Mouse (Mus musculus) embryonic facial prominence, embryonic 11.5 days (tissue): ENCODE measurements around the gene Rnase11. TPM values are rescaled to one million over a fixed set of nuclear protein-coding genes. Genes with fewer than 3 reads are reported as not detected.
"Not testable (repeated sequence)": the region's sequence is repeated elsewhere in the genome, so short reads cannot be mapped to it uniquely, and the experiment has no call there.

Experiments used
- ATAC-seq: fragments of 200-750 bp; cut with Nextera tagmentation; replicated peaks from 2 replicates; pipeline ENCODE4 v1.8.0; 2017; ENCODE audit warnings: low read depth; ENCODE audit not compliant: insufficient number of reproducible peaks, low FRiP score, low TSS enrichment
- DNase-seq: peaks from one replicate; pipeline ENCODE4 v3.0.0-alpha.2; 2015; ENCODE audit warnings: low spot score
- H3K27ac ChIP-seq: fragments of 300-500 bp; sonication (generic); replicated peaks from 2 replicates; pipeline ENCODE4 v1.5.1; 2014; ENCODE audit warnings: mild to moderate bottlenecking, low read depth, low read length, control low read depth
- H3K27me3 ChIP-seq: fragments of 300-500 bp; sonication (generic); 2 replicates; pipeline ENCODE4 v1.6.1; 2014; ENCODE audit warnings: mild to moderate bottlenecking, low read length, moderate library complexity, mixed read lengths; ENCODE audit not compliant: control insufficient read depth, insufficient read depth
- H3K36me3 ChIP-seq: fragments of 300-500 bp; sonication (generic); replicated peaks from 2 replicates; pipeline ENCODE4 v1.6.1; 2014; ENCODE audit warnings: low read depth, mild to moderate bottlenecking, low read length, moderate library complexity, mixed read lengths; ENCODE audit not compliant: control insufficient read depth, insufficient read depth
- H3K4me1 ChIP-seq: fragments of 300-500 bp; sonication (generic); 2 replicates; pipeline ENCODE4 v1.6.1; 2014; ENCODE audit warnings: low read length, mixed read lengths; ENCODE audit not compliant: control insufficient read depth, insufficient read depth
- H3K4me2 ChIP-seq: fragments of 300-500 bp; sonication (generic); 2 replicates; pipeline ENCODE4 v1.6.1; 2014; ENCODE audit warnings: low read depth, mild to moderate bottlenecking, control low read depth, low read length, moderate library complexity
- H3K4me3 ChIP-seq: fragments of 300-500 bp; sonication (generic); 2 replicates; pipeline ENCODE4 v1.5.1; 2014; ENCODE audit warnings: low read depth, low read length, control low read depth
- H3K9ac ChIP-seq: fragments of 300-500 bp; sonication (generic); replicated peaks from 2 replicates; pipeline ENCODE4 v1.6.1; 2014; ENCODE audit warnings: mild to moderate bottlenecking, control low read depth, low read length
- H3K9me3 ChIP-seq: fragments of 300-500 bp; sonication (generic); replicated peaks from 2 replicates; pipeline ENCODE4 v1.6.1; 2016; ENCODE audit warnings: mild to moderate bottlenecking, low read length, inconsistent platforms, mixed read lengths; ENCODE audit not compliant: control insufficient read depth
- WGBS: fragments of 180-500 bp; shearing (Covaris S2); extraction: QIAGEN DNeasy Blood & Tissue Kit; methylation state at CpG from one replicate; pipeline ENCODE4 v1.1.7; 2014; 5-methylcytosine and 5-hydroxymethylcytosine counted together
- polyA plus RNA-seq: library from polyadenylated mRNA; unstranded; fragments of >200 nt; fragmentation: Nextera tagmentation; extraction: Ambion mirVana; gene quantifications from 2 replicates; pipeline ENCODE4 v1.2.1, GENCODE M21; 2014

The Rnase11 gene
- polyA plus RNA-seq, 1 experiment from 2014 or later, result not detected

DNA sequence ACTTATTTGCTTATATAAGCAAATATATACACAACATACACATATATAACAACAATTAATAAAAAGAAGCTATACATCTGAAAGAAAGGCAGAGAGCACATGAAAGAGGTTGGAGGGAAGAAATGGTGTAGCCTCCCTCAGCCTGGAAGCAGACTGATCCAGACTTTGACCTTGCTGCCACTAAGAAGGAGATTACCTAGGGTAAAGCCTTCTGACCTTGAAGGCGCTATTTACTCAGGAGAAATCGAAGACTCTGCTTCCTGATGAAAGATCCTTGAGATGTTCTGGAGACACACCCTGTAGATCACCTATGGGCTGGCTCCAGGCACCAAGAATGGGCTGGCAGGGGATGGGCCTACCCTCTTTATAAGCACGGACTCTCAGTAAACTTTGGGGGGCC lies 35.2 kb downstream of the Rnase11 start:
- not testable (repeated sequence) for H3K27ac ChIP-seq, H3K4me3 ChIP-seq, H3K27me3 ChIP-seq, H3K4me1 ChIP-seq, DNase-seq, H3K36me3 ChIP-seq, H3K4me2 ChIP-seq, ATAC-seq, H3K9me3 ChIP-seq, H3K9ac ChIP-seq
- 78% methylated on average over 3 of the region's 3 CpGs for WGBS

DNA sequence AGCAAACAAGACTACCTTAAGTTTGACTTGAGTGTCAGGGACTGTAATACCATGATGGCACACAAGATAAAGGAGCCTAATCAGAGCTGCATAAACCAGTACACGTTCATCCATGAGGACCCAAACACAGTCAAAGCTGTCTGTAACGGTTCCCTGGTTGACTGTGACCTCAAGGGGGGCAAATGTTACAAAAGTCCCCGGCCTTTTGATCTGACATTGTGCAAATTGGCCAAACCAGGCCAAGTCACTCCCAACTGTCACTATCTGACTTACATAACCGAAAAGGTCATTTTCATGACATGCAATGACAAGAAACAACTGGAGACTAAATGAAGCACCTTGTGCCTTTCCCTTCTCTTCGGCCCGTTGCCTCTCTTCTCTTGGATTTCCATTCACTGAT lies 40.4 kb downstream of the Rnase11 start:
- H3K4me3 ChIP-seq, result no peak overlapping the region
- ATAC-seq, result no peak
- 78% methylated on average over 6 of the region's 6 CpGs for WGBS

DNA sequence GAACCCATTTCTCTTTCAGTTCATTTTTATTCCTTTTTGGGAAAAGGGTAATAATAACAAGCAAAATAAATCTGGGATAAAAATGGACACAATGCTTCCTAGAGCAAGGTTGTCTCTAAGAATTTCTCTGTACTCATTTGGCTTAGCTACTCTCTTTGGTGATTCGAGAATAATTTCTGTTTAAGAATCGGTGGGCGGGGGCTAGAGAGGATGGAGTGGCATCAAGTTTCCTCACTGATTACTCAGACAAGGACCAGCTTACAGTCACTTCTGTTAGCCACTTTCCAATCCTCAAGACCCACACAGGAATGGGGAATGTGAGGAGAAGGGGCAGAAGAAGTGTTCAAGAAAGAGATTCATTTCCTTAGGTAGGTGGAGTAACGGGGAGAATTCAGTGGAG lies 41.2 kb downstream of the Rnase11 start:
- Histone ChIP-seq H3K27ac (no peak overlapping the region), H3K36me3 (no peaks in the 10 kb centered on the region), H3K9ac (no peak overlapping the region), H3K27me3 (no peaks in the 10 kb centered on the region), H3K4me3 (no peak overlapping the region), H3K9me3 (no peaks in the 10 kb centered on the region), H3K4me1 (no peaks in the 10 kb centered on the region), H3K4me2 (no peak overlapping the region)
- DNase-seq, result no peak
- WGBS, result 73% methylated on average over 4 of the region's 4 CpGs
- no peak for ATAC-seq

More for the DNA sequence above, 40.4 kb downstream of the Rnase11 start:
- H3K4me2 ChIP-seq, result no peak overlapping the region
- no peaks in the 10 kb centered on the region for H3K9me3 ChIP-seq
- H3K9ac ChIP-seq, result no peak overlapping the region
- DNase-seq, result no peak
- H3K27me3 ChIP-seq, result no peaks in the 10 kb centered on the region
- no peak overlapping the region for H3K27ac ChIP-seq
- no peaks in the 10 kb centered on the region for H3K4me1 ChIP-seq
- no peaks in the 10 kb centered on the region for H3K36me3 ChIP-seq

DNA sequence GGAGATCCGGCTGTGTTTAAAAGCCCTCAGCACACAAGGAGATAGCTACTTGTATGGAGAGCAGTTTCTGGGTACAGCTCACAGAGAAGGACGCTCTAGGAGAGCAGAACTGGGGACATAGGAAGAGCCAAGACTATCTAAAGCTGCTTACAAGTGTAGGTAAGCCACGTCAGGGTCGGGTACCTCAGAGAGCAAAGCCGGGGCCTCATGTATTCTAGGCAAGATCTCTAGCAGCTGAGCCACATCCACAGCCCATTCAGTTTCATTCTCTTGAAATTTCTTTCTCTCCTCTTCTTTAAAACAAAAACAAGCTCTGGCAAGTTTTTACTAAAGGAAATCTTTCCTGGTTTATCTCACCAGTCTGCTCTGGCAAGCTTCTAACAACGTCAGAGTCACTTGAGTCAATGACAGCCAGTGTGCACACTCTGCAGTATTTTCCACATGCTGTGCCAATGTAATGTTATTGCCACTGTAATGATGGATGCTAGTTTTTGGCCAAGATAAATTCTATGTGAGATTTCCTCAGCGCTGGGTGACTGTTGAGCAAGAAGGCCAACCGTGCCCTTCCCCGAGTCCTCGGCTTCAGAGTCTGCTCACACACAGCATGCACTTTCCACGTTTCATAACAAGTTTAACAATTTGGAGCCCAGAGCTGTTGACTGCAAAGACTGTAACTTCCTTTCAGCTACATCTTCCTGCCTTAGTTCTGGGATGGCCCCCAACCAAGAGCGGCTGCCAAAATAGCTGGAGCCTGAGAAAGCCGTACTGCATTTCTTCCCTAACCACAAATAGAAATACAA lies 41.8 kb downstream of the Rnase11 start:
- no peak for DNase-seq
- Histone ChIP-seq H3K36me3 (no peaks in the 10 kb centered on the region), H3K27ac (no peak overlapping the region), H3K4me1 (no peaks in the 10 kb centered on the region), H3K9me3 (no peaks in the 10 kb centered on the region), H3K9ac (no peak overlapping the region), H3K27me3 (no peaks in the 10 kb centered on the region), H3K4me3 (no peak overlapping the region), H3K4me2 (no peak overlapping the region)
- no peak for ATAC-seq
- 82% methylated on average over 13 of the region's 13 CpGs for WGBS

DNA sequence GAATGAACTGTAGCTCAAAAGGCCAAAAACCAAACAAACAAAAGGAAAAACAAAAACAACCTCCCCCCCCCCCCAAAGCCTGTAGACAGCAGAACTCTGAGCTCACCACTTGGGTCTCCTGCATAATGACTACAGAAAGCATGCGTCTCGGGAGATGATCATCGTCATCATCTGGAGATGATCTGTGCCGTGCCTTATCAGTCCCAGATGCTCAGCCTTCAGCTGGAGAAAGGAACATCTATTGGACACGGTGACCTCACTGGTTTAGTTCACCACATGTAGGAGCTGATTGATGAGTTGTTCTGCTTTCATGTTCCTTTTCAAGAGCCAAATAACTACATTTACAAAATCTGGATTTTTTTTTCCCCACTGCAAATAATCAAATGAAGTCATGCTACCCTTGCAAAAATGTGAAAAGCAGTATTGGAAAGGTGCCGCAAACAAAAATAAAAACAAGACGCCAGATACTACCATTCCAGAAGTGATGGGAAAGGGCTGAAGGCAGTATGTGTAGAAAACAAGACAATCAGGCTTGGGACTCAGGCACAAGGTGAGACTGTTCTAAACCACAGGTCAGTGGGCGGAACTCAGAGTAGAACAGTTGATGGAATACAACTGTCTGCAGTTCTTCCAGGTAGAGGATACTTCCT lies 42.7 kb downstream of the Rnase11 start, which contains the start of gene Rnase10:
Rnase10 (plus strand) TSS at position 600 of the 650 bp plus-strand sequence.
- DNase-seq (peak; percentile 42), ATAC-seq (no peak)
- H3K4me1 ChIP-seq, result no peaks in the 10 kb centered on the region
- H3K27ac ChIP-seq, result no peak within 1 kb of the TSS
- H3K4me2 ChIP-seq, result no peak within 1 kb of the TSS
- no peak within 1 kb of the TSS for H3K9ac ChIP-seq
- no peaks in the 10 kb centered on the region for H3K9me3 ChIP-seq
- H3K4me3 ChIP-seq, result no peak within 1 kb of the TSS
- WGBS, result 58% methylated on average over 8 of the region's 8 CpGs
- no peaks in the 10 kb centered on the region for H3K27me3 ChIP-seq
- H3K36me3 ChIP-seq, result no peaks in the 10 kb centered on the region

Other genes starting within 250 kb of the Rnase11 start
- not detected in 2 replicates for gene Ccnb1ip1, start 242.4 kb downstream of the Rnase11 start, polyA plus RNA-seq
- 70.0 and 75.8 TPM in 2 replicates for gene Parp2, start 242.3 kb downstream of the Rnase11 start, polyA plus RNA-seq
- 5.3 and 5.5 TPM in 2 replicates for gene Tep1, start 179.6 kb downstream of the Rnase11 start, polyA plus RNA-seq
- 0.15 TPM in 1 of 2 replicates, not detected in the other for gene Klhl33, start 152.7 kb downstream of the Rnase11 start, polyA plus RNA-seq
- 188 and 208 TPM in 2 replicates for gene Osgep, start 125.3 kb downstream of the Rnase11 start, polyA plus RNA-seq
- gene Apex1, start 125.2 kb downstream of the Rnase11 start, polyA plus RNA-seq, result 471 and 486 TPM in 2 replicates
- 49.1 and 52.4 TPM in 2 replicates for gene Pip4p1, start 119.3 kb downstream of the Rnase11 start, polyA plus RNA-seq
- 72.0 and 72.8 TPM in 2 replicates for gene Pnp, start 119.1 kb downstream of the Rnase11 start, polyA plus RNA-seq
- not detected in 2 replicates for gene Gm49342, start 105.6 kb downstream of the Rnase11 start, polyA plus RNA-seq
- 0.36 and 0.47 TPM in 2 replicates for gene Pnp2, start 94.2 kb downstream of the Rnase11 start, polyA plus RNA-seq
- gene Rnase10, start 42.4 kb downstream of the Rnase11 start, polyA plus RNA-seq, result 0.13 TPM in 1 of 2 replicates, not detected in the other
- gene Rnase9, start 8.3 kb downstream of the Rnase11 start, polyA plus RNA-seq, result not detected in 2 replicates
- not detected in 2 replicates for gene Rnase12, start 7.5 kb upstream of the Rnase11 start, polyA plus RNA-seq
- gene Olfr750, start 24.3 kb upstream of the Rnase11 start, polyA plus RNA-seq, result not detected in 2 replicates
- 14.4 and 14.7 TPM in 2 replicates for gene Rnase4, start 40.9 kb upstream of the Rnase11 start, polyA plus RNA-seq
- 2.2 and 2.6 TPM in 2 replicates for gene Ang, start 41.0 kb upstream of the Rnase11 start, polyA plus RNA-seq
- not detected in 2 replicates for gene Eddm3b, start 64.3 kb upstream of the Rnase11 start, polyA plus RNA-seq
- gene Rnase6, start 73.7 kb upstream of the Rnase11 start, polyA plus RNA-seq, result not detected in 2 replicates
- not detected in 2 replicates for gene Rnase1, start 96.6 kb upstream of the Rnase11 start, polyA plus RNA-seq
- gene Rnase2b, start 112.1 kb upstream of the Rnase11 start, polyA plus RNA-seq, result not detected in 2 replicates
- not detected in 2 replicates for gene Ang2, start 149.0 kb upstream of the Rnase11 start, polyA plus RNA-seq
- not detected in 2 replicates for gene Ear14, start 153.2 kb upstream of the Rnase11 start, polyA plus RNA-seq
- gene Rnase2a, start 205.9 kb upstream of the Rnase11 start, polyA plus RNA-seq, result not detected in 2 replicates